Mouse (Mus musculus): Measurements from ENCODE around the gene Ralb. TPM values are rescaled to one million over a fixed set of nuclear protein-coding genes. Genes with fewer than 3 reads are reported as not detected.

The Ralb gene
- polyA plus RNA-seq, 1 experiment: 66.1 TPM

- H3K27ac ChIP-seq (ENCODE audit: insufficient read depth, low read length): peak overlapping the region; percentile 51; the same call in 1 of the 2 replicates
- no peaks in the 10 kb centered on the region for H3K4me1 ChIP-seq (ENCODE audit: control insufficient read depth, insufficient read depth, low read length)
- TF ChIP-seq POLR2A (IDR thresholded peaks at IDR 0.05; ENCODE audit: low read depth, low read length) (no peak; the same call in 1 of the 2 replicates), CTCF (IDR thresholded peaks at IDR 0.05; ENCODE audit: borderline replicate concordance, insufficient read depth, low read length) (no peak)
- peak overlapping the region; percentile 62 for H3K4me3 ChIP-seq (ENCODE audit: insufficient read depth, low read length)
Measured at GRCm38 (mm10) chr1:119420984-119421575, 83.5 kb downstream of the Ralb start.

Other genes with a start within 250 kb of the Ralb start
- 25.1 and 55.3 TPM in 2 replicates for gene Inhbb, start 82.5 kb downstream of the Ralb start, polyA plus RNA-seq (2011; ENCODE audit: insufficient read length, low read depth, missing spikeins)
- gene Tmem185b, start 21.4 kb upstream of the Ralb start, polyA plus RNA-seq (2011; ENCODE audit: insufficient read length, low read depth, missing spikeins): 18.4 and 22.1 TPM in 2 replicates
- gene Epb41l5, start 144.2 kb upstream of the Ralb start, polyA plus RNA-seq (2011; ENCODE audit: insufficient read length, low read depth, missing spikeins): 2.7 and 2.8 TPM in 2 replicates